Mouse (Mus musculus) G1E (cell line): Measurements from ENCODE around the gene Fam174a. TPM values are rescaled to one million over a fixed set of nuclear protein-coding genes. Genes with fewer than 3 reads are reported as not detected.

ENCODE experiments used
- ATAC-seq: 2 replicates; pipeline ENCODE4 v1.8.0; 2016; ENCODE audit warnings: mild to moderate bottlenecking; ENCODE audit not compliant: insufficient number of reproducible peaks, poor library complexity, low FRiP score, severe bottlenecking; ENCODE audit errors: extremely low read depth
- DNase-seq: peaks from one replicate; pipeline ENCODE4 v3.0.0; 2012; ENCODE audit warnings: low spot score
- H3K27me3 ChIP-seq: 2 replicates; pipeline ENCODE4 v1.6.1; 2012; ENCODE audit warnings: mild to moderate bottlenecking, low read length, inconsistent platforms; ENCODE audit not compliant: insufficient read depth
- H3K36me3 ChIP-seq: replicated peaks from 2 replicates; pipeline ENCODE3; 2012; ENCODE audit warnings: mild to moderate bottlenecking, inconsistent platforms
- H3K4me1 ChIP-seq: 2 replicates; pipeline ENCODE4 v1.6.1; 2012; ENCODE audit warnings: low read depth, low read length, inconsistent platforms, mixed read lengths; ENCODE audit not compliant: insufficient read depth
- H3K4me3 ChIP-seq: 2 replicates; pipeline ENCODE4 v1.5.1; 2012; ENCODE audit warnings: low read depth, mild to moderate bottlenecking, inconsistent platforms, low read length, moderate library complexity, mixed read lengths
- H3K9me3 ChIP-seq: replicated peaks from 2 replicates; pipeline ENCODE4 v1.6.1; 2012; ENCODE audit warnings: inconsistent platforms
- CTCF ChIP-seq: IDR thresholded peaks from 2 replicates; pipeline ENCODE4 v1.5.1; 2012; ENCODE audit warnings: low read depth, low read length, inconsistent platforms, mixed read lengths
- GATA1 ChIP-seq: IDR thresholded peaks from 2 replicates; pipeline ENCODE4 v1.6.1; 2012; ENCODE audit warnings: borderline replicate concordance, low read length, inconsistent platforms, mixed read lengths
- GATA2 ChIP-seq: IDR thresholded peaks from 2 replicates; pipeline ENCODE4 v1.6.1; 2012; ENCODE audit warnings: low read depth, low read length, inconsistent platforms, borderline replicate concordance
- POLR2AphosphoS5 ChIP-seq: IDR thresholded peaks from 2 replicates; pipeline ENCODE4 v1.6.1; 2012; ENCODE audit warnings: low read depth, low read length, inconsistent platforms; ENCODE audit not compliant: insufficient replicate concordance
- TAL1 ChIP-seq: conservative IDR thresholded peaks from 2 replicates; pipeline ENCODE4 v1.6.1; 2012; ENCODE audit warnings: low read depth, low read length, inconsistent platforms, mixed read lengths
- polyA plus RNA-seq: library from polyadenylated mRNA; stranded (reverse); fragments of >175 nt; gene quantifications from 2 replicates; pipeline ENCODE4 v1.2.3, GENCODE M21; 2012
- total RNA-seq, 2 experiments: library from RNA; stranded (forward) in 1 of 2; stranded (reverse) in 1 of 2; fragments of 200-1000 nt in 1 of 2; fragments of >200 nt in 1 of 2; fragmentation: Nextera tagmentation in 1 of 2; gene quantifications; 2 replicates each; pipeline ENCODE4 v1.2.3; 2014 to 2017

The Fam174a gene
- total and polyA plus RNA-seq, 3 experiments, result 12.0 to 22.4 (median 20.9) TPM

- Histone ChIP-seq H3K4me3 (no peak overlapping the region), H3K36me3 (no peaks in the 10 kb centered on the region), H3K27me3 (no peaks in the 10 kb centered on the region), H3K9me3 (no peaks in the 10 kb centered on the region), H3K4me1 (no peaks in the 10 kb centered on the region)
- ATAC-seq (no peak), DNase-seq (no peak)
- TF ChIP-seq CTCF, result no peak
- TF ChIP-seq POLR2AphosphoS5, result no peak
- no peak for TF ChIP-seq TAL1
- no peak for TF ChIP-seq GATA2
- TF ChIP-seq GATA1, result no peak
These were observed 62.0 kb downstream of the Fam174a start for GRCm38 (mm10) chr1:95375443-95375842.

GRCm38 (mm10) chr1:95381028-95381427 lies 67.6 kb downstream of the Fam174a start:
- Histone ChIP-seq H3K4me1 (no peaks in the 10 kb centered on the region), H3K27me3 (no peaks in the 10 kb centered on the region), H3K4me3 (no peak overlapping the region), H3K9me3 (no peaks in the 10 kb centered on the region), H3K36me3 (no peaks in the 10 kb centered on the region)
- DNase-seq (no peak), ATAC-seq (no peak)
- TF ChIP-seq GATA2, result no peak
- no peak for TF ChIP-seq TAL1
- no peak for TF ChIP-seq GATA1
- no peak for TF ChIP-seq POLR2AphosphoS5
- TF ChIP-seq CTCF, result no peak
